Mouse (Mus musculus) intestine, embryonic 16.5 days (tissue): ENCODE data around the gene Camta1. TPM values are rescaled to one million over a fixed set of nuclear protein-coding genes. Genes with fewer than 3 reads are reported as not detected.

Experiments
- ATAC-seq: fragments of 200-750 bp; cut with Nextera tagmentation; 2 replicates; pipeline ENCODE4 v1.8.0; 2017; ENCODE audit warnings: moderate TSS enrichment, moderate library complexity
- H3K27ac ChIP-seq: fragments of 300-500 bp; sonication (generic); 2 replicates; pipeline ENCODE4 v1.5.1; 2014; ENCODE audit warnings: mild to moderate bottlenecking, low read length
- H3K27me3 ChIP-seq: fragments of 300-500 bp; sonication (generic); replicated peaks from 2 replicates; pipeline ENCODE4 v1.6.1; 2014; ENCODE audit warnings: low read length, control low read depth, mixed read lengths; ENCODE audit not compliant: control insufficient read depth, insufficient read depth
- H3K36me3 ChIP-seq: fragments of 300-500 bp; sonication (generic); 2 replicates; pipeline ENCODE4 v1.6.1; 2014; ENCODE audit warnings: low read length, control low read depth; ENCODE audit not compliant: control insufficient read depth, insufficient read depth
- H3K4me1 ChIP-seq: fragments of 300-500 bp; sonication (generic); 2 replicates; pipeline ENCODE4 v1.6.1; 2014; ENCODE audit warnings: low read length, control low read depth, mixed read lengths; ENCODE audit not compliant: control insufficient read depth, insufficient read depth
- H3K4me2 ChIP-seq: fragments of 300-500 bp; sonication (generic); 2 replicates; pipeline ENCODE4 v1.6.1; 2014; ENCODE audit warnings: low read depth, low read length, control low read depth
- H3K4me3 ChIP-seq: fragments of 300-500 bp; sonication (generic); 2 replicates; pipeline ENCODE4 v1.5.1; 2014; ENCODE audit warnings: mild to moderate bottlenecking, low read length
- H3K9ac ChIP-seq: fragments of 300-500 bp; sonication (generic); 2 replicates; pipeline ENCODE4 v1.6.1; 2014; ENCODE audit warnings: low read depth, low read length
- H3K9me3 ChIP-seq: fragments of 300-500 bp; sonication (generic); 2 replicates; pipeline ENCODE4 v1.6.1; 2016; ENCODE audit warnings: low read length, control low read depth; ENCODE audit not compliant: control insufficient read depth
- WGBS: fragments of 180-500 bp; shearing (Covaris S2); extraction: QIAGEN DNeasy Blood & Tissue Kit; methylation state at CpG from one replicate; pipeline ENCODE4 v1.1.7; 2014; 5-methylcytosine and 5-hydroxymethylcytosine counted together
- polyA plus RNA-seq: library from polyadenylated mRNA; unstranded; fragments of >200 nt; fragmentation: Nextera tagmentation; extraction: Ambion mirVana; gene quantifications from 2 replicates; pipeline ENCODE4 v1.2.1, GENCODE M21; 2015

Gene Camta1
- polyA plus RNA-seq, 1 experiment from 2014 or later = 69.1 TPM

DNA sequence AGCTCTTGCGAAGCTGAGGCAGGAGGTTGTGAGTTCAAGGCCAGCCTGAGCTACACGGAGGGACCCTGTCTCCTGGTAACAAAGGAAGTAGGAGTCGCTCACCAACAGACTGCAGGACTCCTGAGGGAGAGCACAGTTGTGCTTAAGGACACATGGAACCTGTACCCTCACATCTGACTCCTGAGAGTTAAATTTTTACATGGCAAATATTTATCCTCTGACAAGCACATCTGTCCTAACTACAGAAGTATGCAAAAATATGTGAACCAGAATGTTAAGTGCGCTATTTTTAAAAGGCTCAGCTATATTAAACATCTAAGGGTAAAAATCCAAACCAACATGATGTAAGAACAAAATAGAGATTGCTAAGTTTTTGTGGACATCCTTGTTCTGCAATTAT is 56.0 kb downstream of the Camta1 start:
- H3K9me3 ChIP-seq = no peaks in the 10 kb centered on the region
- H3K27ac ChIP-seq = no peak overlapping the region
- no peak overlapping the region for H3K9ac ChIP-seq
- ATAC-seq = no peak
- no peaks in the 10 kb centered on the region for H3K27me3 ChIP-seq
- 65% methylated on average over 4 of the region's 4 CpGs for WGBS
- H3K4me2 ChIP-seq = no peak overlapping the region
- H3K4me1 ChIP-seq = 0 out of 2 replicates have a peak, but pooled peaks cover 5% of the 10 kb centered on the region
- no peaks in the 10 kb centered on the region for H3K36me3 ChIP-seq
- H3K4me3 ChIP-seq = no peak overlapping the region

DNA sequence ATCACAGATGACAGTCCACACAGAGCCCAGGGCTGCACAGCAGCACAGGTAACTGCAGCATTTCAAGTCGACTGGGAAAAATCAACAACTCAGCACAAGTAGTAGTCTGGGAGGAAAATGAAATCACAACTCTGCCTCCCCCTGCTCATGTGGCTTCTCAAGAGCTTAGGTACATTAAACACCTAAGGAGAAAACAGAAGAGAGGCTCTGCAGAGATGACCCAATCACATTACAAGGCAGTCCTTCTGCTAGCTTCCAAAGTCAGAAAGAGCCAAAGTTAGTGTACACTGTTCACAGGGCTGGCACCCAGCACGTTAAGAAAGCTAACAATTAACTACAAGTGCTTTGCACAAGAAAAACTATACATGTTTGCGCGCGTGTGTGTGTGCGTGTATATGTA is 56.6 kb downstream of the Camta1 start:
- no peak for ATAC-seq
- H3K4me1 ChIP-seq = 0 out of 2 replicates have a peak, but pooled peaks cover 5% of the 10 kb centered on the region
- H3K9ac ChIP-seq = no peak overlapping the region
- 78% methylated on average over 6 of the region's 6 CpGs for WGBS
- H3K27me3 ChIP-seq = no peaks in the 10 kb centered on the region
- no peak overlapping the region for H3K4me3 ChIP-seq
- H3K4me2 ChIP-seq = no peak overlapping the region
- no peaks in the 10 kb centered on the region for H3K9me3 ChIP-seq
- H3K27ac ChIP-seq = no peak overlapping the region
- no peaks in the 10 kb centered on the region for H3K36me3 ChIP-seq

DNA sequence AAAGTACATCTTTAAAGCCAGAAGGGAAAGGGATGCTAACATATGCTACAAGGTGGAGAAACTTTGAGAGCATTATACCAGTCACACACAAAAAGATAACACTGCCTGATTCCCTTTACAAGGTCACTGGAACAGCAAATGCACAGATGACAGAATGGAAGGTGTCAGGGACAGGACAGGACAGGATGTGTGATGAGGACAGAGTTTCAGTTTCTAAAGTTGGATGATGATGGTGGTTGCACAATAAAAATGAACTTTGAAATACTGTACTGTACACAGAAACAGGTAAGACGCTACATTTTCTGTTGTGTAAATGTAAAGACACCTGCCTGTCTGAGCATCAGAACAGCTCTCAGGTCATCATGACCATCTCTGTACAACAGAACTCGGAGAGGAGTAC is 57.5 kb downstream of the Camta1 start:
- 90% methylated on average over 2 of the region's 2 CpGs for WGBS
- no peaks in the 10 kb centered on the region for H3K9me3 ChIP-seq
- 0 out of 2 replicates have a peak, but pooled peaks cover 5% of the 10 kb centered on the region for H3K4me1 ChIP-seq
- H3K4me2 ChIP-seq = no peak overlapping the region
- H3K9ac ChIP-seq = no peak overlapping the region
- no peak overlapping the region for H3K27ac ChIP-seq
- no peak for ATAC-seq
- no peak overlapping the region for H3K4me3 ChIP-seq
- no peaks in the 10 kb centered on the region for H3K36me3 ChIP-seq
- no peaks in the 10 kb centered on the region for H3K27me3 ChIP-seq

GRCm38 (mm10) chr4:151798630-151799029 is 63.0 kb downstream of the Camta1 start:
- no peak overlapping the region for H3K4me3 ChIP-seq
- no peak for ATAC-seq
- H3K36me3 ChIP-seq = no peaks in the 10 kb centered on the region
- no peaks in the 10 kb centered on the region for H3K9me3 ChIP-seq
- no peak overlapping the region for H3K9ac ChIP-seq
- no peak overlapping the region for H3K4me2 ChIP-seq
- no peaks in the 10 kb centered on the region for H3K4me1 ChIP-seq
- H3K27ac ChIP-seq = no peak overlapping the region
- WGBS = 83% methylated on average over 2 of the region's 2 CpGs
- H3K27me3 ChIP-seq = no peaks in the 10 kb centered on the region

- whole genome bisulfite sequencing = 73% methylated on average over 5 of the region's 5 CpGs
- Histone ChIP-seq H3K27me3 (no peaks in the 10 kb centered on the region), H3K4me3 (no peak overlapping the region), H3K4me2 (no peak overlapping the region), H3K36me3 (no peaks in the 10 kb centered on the region), H3K27ac (no peak overlapping the region), H3K4me1 (no peaks in the 10 kb centered on the region), H3K9me3 (no peaks in the 10 kb centered on the region), H3K9ac (no peak overlapping the region)
- ATAC-seq = no peak
Observed at GRCm38 (mm10) chr4:151793694-151794093, 68.0 kb downstream of the Camta1 start.

DNA sequence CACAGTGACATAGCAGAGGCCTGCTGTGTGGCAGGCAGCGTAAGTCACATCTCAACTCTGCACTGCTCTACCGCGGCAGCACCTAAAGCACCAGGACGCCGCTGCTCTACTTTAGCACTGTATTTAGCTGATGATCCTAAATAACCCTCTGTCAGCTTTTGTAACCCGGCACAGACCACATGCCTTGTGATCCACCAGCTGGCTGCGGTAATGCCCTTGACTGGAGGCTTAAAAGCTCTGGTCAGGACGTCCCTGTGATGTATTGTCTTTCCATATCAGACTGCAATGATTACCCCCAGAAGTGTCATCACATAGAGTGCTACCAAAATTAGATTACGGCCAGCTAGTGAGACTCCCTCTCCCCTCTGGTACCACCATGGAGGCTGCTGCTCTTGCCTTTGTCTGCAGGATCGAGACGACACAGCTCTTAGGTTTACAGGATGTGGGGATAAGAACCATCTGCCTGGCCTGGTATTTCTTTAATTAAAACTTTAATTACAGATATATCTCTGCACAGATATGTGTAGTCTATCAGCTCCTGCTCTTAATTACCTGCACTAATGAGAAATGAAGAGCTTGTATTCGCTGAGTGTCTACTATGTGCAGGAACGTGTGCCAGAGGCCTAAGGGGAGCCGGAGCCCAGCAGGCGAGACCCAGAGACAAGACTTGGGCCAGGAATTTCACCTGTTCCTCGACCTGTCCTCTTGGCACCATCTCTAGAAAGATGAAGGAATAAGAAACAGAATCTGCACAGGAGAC is 74.5 kb downstream of the Camta1 start:
- H3K4me2 ChIP-seq = no peak overlapping the region; the same call in 1 of the 2 replicates
- no peaks in the 10 kb centered on the region for H3K36me3 ChIP-seq
- no peaks in the 10 kb centered on the region for H3K27me3 ChIP-seq
- H3K4me1 ChIP-seq = no peaks in the 10 kb centered on the region
- H3K9ac ChIP-seq = no peak overlapping the region
- no peaks in the 10 kb centered on the region for H3K9me3 ChIP-seq
- 86% methylated on average over 16 of the region's 16 CpGs for WGBS
- no peak for ATAC-seq
- no peak overlapping the region for H3K27ac ChIP-seq
- no peak overlapping the region for H3K4me3 ChIP-seq

- ATAC-seq = no peak
Observed at GRCm38 (mm10) chr4:151780511-151780910, 81.2 kb downstream of the Camta1 start.

GRCm38 (mm10) chr4:151779962-151780459 is 81.7 kb downstream of the Camta1 start:
- H3K36me3 ChIP-seq = no peaks in the 10 kb centered on the region
- WGBS = 88% methylated on average over 12 of the region's 12 CpGs
- H3K9ac ChIP-seq = no peak overlapping the region
- no peaks in the 10 kb centered on the region for H3K9me3 ChIP-seq
- H3K4me1 ChIP-seq = no peaks in the 10 kb centered on the region
- no peak for ATAC-seq
- H3K4me2 ChIP-seq = no peak overlapping the region
- H3K27ac ChIP-seq = no peak overlapping the region
- no peaks in the 10 kb centered on the region for H3K27me3 ChIP-seq
- H3K4me3 ChIP-seq = no peak overlapping the region

More at GRCm38 (mm10) chr4:151780511-151780910, 81.2 kb downstream of the Camta1 start:
- H3K36me3 ChIP-seq = no peaks in the 10 kb centered on the region
- H3K4me2 ChIP-seq = no peak overlapping the region
- H3K9ac ChIP-seq = no peak overlapping the region
- H3K9me3 ChIP-seq = no peaks in the 10 kb centered on the region
- H3K4me3 ChIP-seq = no peak overlapping the region
- no peaks in the 10 kb centered on the region for H3K27me3 ChIP-seq
- 90% methylated on average over 6 of the region's 6 CpGs for WGBS
- no peaks in the 10 kb centered on the region for H3K4me1 ChIP-seq
- no peak overlapping the region for H3K27ac ChIP-seq

- Histone ChIP-seq H3K4me2 (no peak overlapping the region), H3K36me3 (no peaks in the 10 kb centered on the region), H3K4me1 (no peaks in the 10 kb centered on the region), H3K4me3 (no peak overlapping the region), H3K9ac (no peak overlapping the region), H3K9me3 (no peaks in the 10 kb centered on the region), H3K27ac (no peak overlapping the region), H3K27me3 (no peaks in the 10 kb centered on the region)
- 73% methylated on average over 4 of the region's 4 CpGs for WGBS
- no peak for ATAC-seq
Observed at GRCm38 (mm10) chr4:151778511-151778910, 83.2 kb downstream of the Camta1 start.
